Mouse (Mus musculus) bone marrow, adult 2 months (tissue): ENCODE data around the gene Ago3.

Experiments used
- CTCF ChIP-seq: fragments of 200-500 bp; IDR thresholded peaks from 2 replicates; pipeline ENCODE4 v1.5.1; 2011; ENCODE audit warnings: low read length, control low read depth; ENCODE audit not compliant: control insufficient read depth, insufficient read depth
- POLR2A ChIP-seq: fragments of 200-500 bp; IDR thresholded peaks from 2 replicates; pipeline ENCODE4 v1.6.1; 2011; ENCODE audit warnings: low read depth, mild to moderate bottlenecking, control low read depth, low read length, borderline replicate concordance; ENCODE audit not compliant: control insufficient read depth

- TF ChIP-seq CTCF = no peak
- TF ChIP-seq POLR2A = no peak
These were observed 138.2 kb downstream of the Ago3 start for GRCm38 (mm10) chr4:126291196-126291595.
